Mouse (Mus musculus): ENCODE results near the gene Ap1b1. TPM values are rescaled to one million over a fixed set of nuclear protein-coding genes. Genes with fewer than 3 reads are reported as not detected.
A peak's percentile ranks its signal among the peaks of the same experiment; 100 is the strongest.

Gene Ap1b1
- polyA plus RNA-seq, 1 experiment from 2014 or later = 87.2 TPM

GRCm38 (mm10) chr11:5058783-5059182, 72.2 kb downstream of the Ap1b1 start:
- no peak overlapping the region for H3K27ac ChIP-seq
- H3K4me3 ChIP-seq (replicated peaks) = no peak overlapping the region; the same call in 1 of the 2 replicates
- WGBS = 24% methylated on average over 9 of the region's 9 CpGs
- peaks cover 89% of the 10 kb centered on the region for H3K27me3 ChIP-seq
- no peak overlapping the region for H3K4me2 ChIP-seq (replicated peaks)
- no peak overlapping the region for H3K9ac ChIP-seq (replicated peaks)
- H3K4me1 ChIP-seq (replicated peaks) = peaks cover 74% of the 10 kb centered on the region
- no peaks in the 10 kb centered on the region for H3K9me3 ChIP-seq
- ATAC-seq = no peak
- no peaks in the 10 kb centered on the region; the same call in 1 of the 2 replicates for H3K36me3 ChIP-seq

DNA sequence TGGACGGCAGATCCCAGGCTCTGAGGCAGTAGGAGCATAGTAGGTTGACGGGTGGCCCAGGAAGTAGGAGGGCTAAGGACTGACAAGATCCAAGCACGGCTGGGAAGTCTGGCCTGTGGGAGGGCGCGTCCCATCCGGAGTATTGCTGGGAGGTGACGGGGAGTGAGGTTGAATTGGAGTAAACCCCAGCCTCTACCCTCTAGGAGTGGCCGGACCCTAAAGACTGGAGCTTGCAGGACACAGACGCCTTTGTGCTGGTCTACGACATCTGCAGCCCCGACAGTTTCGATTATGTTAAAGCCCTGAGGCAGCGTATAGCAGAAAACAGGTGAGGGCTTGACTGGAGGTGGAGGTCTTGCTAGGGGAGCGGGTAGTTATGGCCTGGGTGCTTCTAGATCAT, 72.6 kb downstream of the Ap1b1 start:
- Histone ChIP-seq H3K27ac (no peak overlapping the region), H3K9ac (replicated peaks) (no peak overlapping the region), H3K27me3 (peaks cover 93% of the 10 kb centered on the region), H3K4me2 (replicated peaks) (no peak overlapping the region), H3K4me1 (replicated peaks) (peaks cover 79% of the 10 kb centered on the region), H3K4me3 (replicated peaks) (no peak overlapping the region), H3K9me3 (no peaks in the 10 kb centered on the region), H3K36me3 (no peaks in the 10 kb centered on the region; the same call in 1 of the 2 replicates)
- ATAC-seq = no peak
- WGBS = 30% methylated on average over 14 of the region's 14 CpGs

GRCm38 (mm10) chr11:5059704-5060156, 73.1 kb downstream of the Ap1b1 start:
- no peak for ATAC-seq
- 8% methylated on average over 27 of the region's 27 CpGs for WGBS
- H3K4me3 ChIP-seq (replicated peaks) = no peak overlapping the region

GRCm38 (mm10) chr11:5060756-5061412, 74.3 kb downstream of the Ap1b1 start:
- H3K4me1 ChIP-seq (replicated peaks) = peaks cover 83% of the 10 kb centered on the region
- peak overlapping the region; percentile 67 for H3K4me2 ChIP-seq (replicated peaks)
- H3K9me3 ChIP-seq = no peaks in the 10 kb centered on the region
- 51% methylated on average over 28 of the region's 28 CpGs for WGBS
- H3K36me3 ChIP-seq = no peaks in the 10 kb centered on the region; the same call in 1 of the 2 replicates
- H3K4me3 ChIP-seq (replicated peaks) = peak overlapping the region; percentile 36
- H3K27ac ChIP-seq = no peak overlapping the region
- H3K27me3 ChIP-seq = peaks cover 91% of the 10 kb centered on the region
- H3K9ac ChIP-seq (replicated peaks) = peak overlapping the region; percentile 59
- no peak for ATAC-seq

More at GRCm38 (mm10) chr11:5059704-5060156, 73.1 kb downstream of the Ap1b1 start:
- no peaks in the 10 kb centered on the region for H3K9me3 ChIP-seq
- H3K4me2 ChIP-seq (replicated peaks) = no peak overlapping the region
- H3K27ac ChIP-seq = no peak overlapping the region
- no peak overlapping the region for H3K9ac ChIP-seq (replicated peaks)
- H3K36me3 ChIP-seq = no peaks in the 10 kb centered on the region; the same call in 1 of the 2 replicates
- peaks cover 98% of the 10 kb centered on the region for H3K27me3 ChIP-seq
- peaks cover 84% of the 10 kb centered on the region for H3K4me1 ChIP-seq (replicated peaks)

GRCm38 (mm10) chr11:5061413-5062139, 75.0 kb downstream of the Ap1b1 start:
- H3K27me3 ChIP-seq = peaks cover 84% of the 10 kb centered on the region
- no peaks in the 10 kb centered on the region; the same call in 1 of the 2 replicates for H3K36me3 ChIP-seq
- H3K27ac ChIP-seq = no peak overlapping the region
- peaks cover 76% of the 10 kb centered on the region for H3K4me1 ChIP-seq (replicated peaks)
- peak overlapping the region; percentile 59 for H3K9ac ChIP-seq (replicated peaks)
- peak overlapping the region; percentile 67 for H3K4me2 ChIP-seq (replicated peaks)
- ATAC-seq = peak; percentile 9
- 1% methylated on average over 62 of the region's 62 CpGs for WGBS
- H3K4me3 ChIP-seq (replicated peaks) = peak overlapping the region; percentile 36
- H3K9me3 ChIP-seq = no peaks in the 10 kb centered on the region

DNA sequence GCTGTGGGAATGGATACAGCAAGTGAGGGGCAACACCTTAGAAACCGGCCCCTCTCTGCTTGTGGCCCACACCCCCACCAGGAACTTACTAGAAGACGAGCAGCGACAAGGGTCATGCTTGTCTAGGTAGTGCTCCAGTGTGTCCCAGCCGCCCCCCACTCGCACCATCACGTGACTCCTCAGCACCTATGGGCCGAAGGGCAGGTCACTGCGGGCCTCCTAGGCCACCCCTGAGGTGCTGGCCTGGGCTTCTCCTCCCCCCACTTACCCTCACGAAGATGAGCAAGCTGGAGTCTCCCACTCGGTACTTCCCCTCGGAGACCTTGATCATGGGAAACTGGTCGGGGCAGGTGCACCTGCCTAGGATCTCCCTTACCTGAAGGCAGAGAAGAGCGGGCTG, 75.7 kb downstream of the Ap1b1 start:
- 10% methylated on average over 13 of the region's 13 CpGs for WGBS
- ATAC-seq = no peak
- H3K27me3 ChIP-seq = peaks cover 76% of the 10 kb centered on the region
- H3K4me2 ChIP-seq (replicated peaks) = peak overlapping the region; percentile 67
- peak overlapping the region; percentile 36 for H3K4me3 ChIP-seq (replicated peaks)
- H3K36me3 ChIP-seq = no peaks in the 10 kb centered on the region; the same call in 1 of the 2 replicates
- H3K4me1 ChIP-seq (replicated peaks) = peaks cover 69% of the 10 kb centered on the region
- peak overlapping the region; percentile 59 for H3K9ac ChIP-seq (replicated peaks)
- no peak overlapping the region for H3K27ac ChIP-seq
- H3K9me3 ChIP-seq = no peaks in the 10 kb centered on the region

DNA sequence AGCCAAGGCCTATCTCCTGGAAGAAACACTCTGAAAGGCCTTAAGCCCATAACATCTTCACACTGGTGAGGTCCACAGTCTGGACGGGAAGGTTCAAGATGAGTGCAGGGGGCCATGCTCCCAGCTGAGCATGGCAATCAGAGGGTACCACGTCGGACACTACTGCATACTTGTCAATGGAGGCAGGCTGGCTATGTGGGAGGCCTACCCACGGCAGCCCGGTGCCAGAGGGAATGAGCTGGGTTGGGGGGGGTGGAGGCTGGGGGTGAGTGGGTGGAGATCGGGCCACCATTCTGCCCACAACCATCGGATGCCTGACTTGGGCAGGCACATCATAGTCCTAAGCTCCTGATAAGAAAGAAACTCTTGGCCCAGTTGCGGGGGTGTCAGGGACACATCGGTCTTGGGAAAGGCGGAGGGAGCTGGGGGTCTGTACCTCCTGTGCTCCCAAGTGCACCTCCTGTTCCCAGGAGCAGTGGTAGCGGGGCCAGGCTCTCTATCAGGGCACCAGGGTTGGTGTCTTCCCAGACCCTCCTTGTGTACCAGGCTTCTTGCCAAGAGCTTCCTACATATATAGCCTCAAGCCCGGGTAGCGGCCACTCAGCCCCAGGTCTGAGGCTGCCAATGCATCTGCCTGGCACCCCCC, 76.4 kb downstream of the Ap1b1 start:
- peak overlapping the region; percentile 86 for H3K4me2 ChIP-seq (replicated peaks)
- no peak for ATAC-seq
- no peaks in the 10 kb centered on the region for H3K9me3 ChIP-seq
- peaks cover 3% of the 10 kb centered on the region for H3K36me3 ChIP-seq
- H3K27ac ChIP-seq = no peak overlapping the region
- H3K27me3 ChIP-seq = peaks cover 70% of the 10 kb centered on the region
- peak overlapping the region; percentile 69 for H3K4me3 ChIP-seq (replicated peaks)
- peaks cover 62% of the 10 kb centered on the region for H3K4me1 ChIP-seq (replicated peaks)
- H3K9ac ChIP-seq (replicated peaks) = no peak overlapping the region
- 62% methylated on average over 13 of the region's 13 CpGs for WGBS

DNA sequence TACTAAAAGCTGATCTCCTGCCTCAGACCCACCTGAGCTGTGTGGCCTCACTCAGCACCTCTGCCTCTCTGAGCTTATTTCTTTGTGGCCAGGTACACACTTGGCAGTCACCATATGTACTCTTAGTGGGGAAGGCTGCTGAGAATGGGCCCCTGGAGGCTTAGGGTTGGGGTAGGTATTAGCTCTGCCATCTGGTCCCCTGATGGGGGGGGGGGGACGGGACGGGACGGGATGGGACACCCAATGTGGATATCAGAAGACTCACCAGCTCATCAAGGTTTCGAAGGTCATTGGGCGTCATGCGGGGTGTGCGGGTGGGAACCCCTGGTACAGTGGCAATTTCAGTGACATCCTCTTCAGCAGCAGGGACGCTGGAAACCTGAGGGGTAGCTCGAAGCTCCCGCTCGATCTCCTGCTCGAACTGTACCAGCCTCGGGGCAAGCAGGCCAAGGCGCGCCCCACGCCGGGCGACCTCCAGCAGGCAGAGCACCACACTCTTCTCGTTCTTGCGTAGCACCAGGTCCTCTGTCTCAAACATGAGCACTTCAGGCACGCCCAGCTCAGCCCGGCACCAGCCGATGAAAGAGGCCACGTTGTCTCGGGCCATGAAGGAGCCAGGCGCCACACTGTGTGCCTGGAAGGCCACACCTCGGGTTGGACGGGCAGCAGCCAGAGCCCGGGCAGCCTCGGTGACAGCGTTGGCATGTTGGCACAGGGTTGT, 77.1 kb downstream of the Ap1b1 start:
- Histone ChIP-seq H3K4me1 (replicated peaks) (peaks cover 57% of the 10 kb centered on the region), H3K27me3 (peaks cover 62% of the 10 kb centered on the region), H3K9me3 (no peaks in the 10 kb centered on the region), H3K36me3 (peaks cover 10% of the 10 kb centered on the region), H3K27ac (no peak overlapping the region), H3K4me3 (replicated peaks) (peak overlapping the region; percentile 69), H3K9ac (replicated peaks) (peak overlapping the region; percentile 80), H3K4me2 (replicated peaks) (peak overlapping the region; percentile 86)
- WGBS = 57% methylated on average over 29 of the region's 31 CpGs
- no peak for ATAC-seq

DNA sequence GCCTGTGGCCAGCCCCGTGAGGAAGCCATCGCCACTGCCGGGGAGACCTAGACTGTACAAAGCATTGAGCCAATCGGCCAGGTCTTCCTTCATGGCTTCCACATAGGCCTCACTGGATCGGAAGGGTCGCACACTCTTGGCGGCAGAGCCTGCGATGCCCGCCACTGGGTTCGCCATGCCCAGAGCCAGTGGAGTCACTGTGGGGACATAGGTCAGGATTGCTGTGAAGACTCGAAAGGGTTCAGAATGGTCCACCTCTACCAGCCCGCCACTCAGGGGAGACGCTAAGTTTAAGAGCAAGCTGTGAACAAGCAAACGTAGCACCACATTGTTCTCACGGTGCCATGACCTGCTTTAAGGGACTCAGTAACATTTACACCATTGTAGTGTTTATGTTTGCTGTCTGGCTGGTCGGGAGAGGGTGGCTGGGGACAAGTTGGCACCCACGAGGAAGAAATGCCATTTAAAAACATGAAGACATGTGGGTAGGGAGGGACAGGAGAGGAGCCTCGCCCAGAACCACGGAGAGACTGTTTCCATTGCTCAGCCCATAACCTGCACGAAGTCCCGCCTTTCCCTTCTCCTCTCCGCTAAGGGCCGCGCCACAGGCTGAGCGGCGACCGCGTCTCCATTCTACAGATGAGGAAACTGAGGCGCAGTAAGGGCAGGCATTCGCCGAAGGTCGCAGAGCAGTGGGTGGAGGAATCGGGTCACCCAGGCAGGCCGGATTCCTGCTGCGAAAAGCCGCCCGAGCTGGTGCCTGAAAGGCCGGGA, 77.8 kb downstream of the Ap1b1 start:
- Histone ChIP-seq H3K4me3 (replicated peaks) (peak overlapping the region; percentile 69), H3K4me2 (replicated peaks) (peak overlapping the region; percentile 86), H3K27me3 (peaks cover 55% of the 10 kb centered on the region), H3K36me3 (peaks cover 18% of the 10 kb centered on the region), H3K9me3 (no peaks in the 10 kb centered on the region), H3K9ac (replicated peaks) (peak overlapping the region; percentile 80), H3K4me1 (replicated peaks) (peaks cover 53% of the 10 kb centered on the region), H3K27ac (no peak overlapping the region)
- ATAC-seq = peak; percentile 16; the same call in 1 of the 2 replicates
- WGBS = 19% methylated on average over 38 of the region's 38 CpGs

DNA sequence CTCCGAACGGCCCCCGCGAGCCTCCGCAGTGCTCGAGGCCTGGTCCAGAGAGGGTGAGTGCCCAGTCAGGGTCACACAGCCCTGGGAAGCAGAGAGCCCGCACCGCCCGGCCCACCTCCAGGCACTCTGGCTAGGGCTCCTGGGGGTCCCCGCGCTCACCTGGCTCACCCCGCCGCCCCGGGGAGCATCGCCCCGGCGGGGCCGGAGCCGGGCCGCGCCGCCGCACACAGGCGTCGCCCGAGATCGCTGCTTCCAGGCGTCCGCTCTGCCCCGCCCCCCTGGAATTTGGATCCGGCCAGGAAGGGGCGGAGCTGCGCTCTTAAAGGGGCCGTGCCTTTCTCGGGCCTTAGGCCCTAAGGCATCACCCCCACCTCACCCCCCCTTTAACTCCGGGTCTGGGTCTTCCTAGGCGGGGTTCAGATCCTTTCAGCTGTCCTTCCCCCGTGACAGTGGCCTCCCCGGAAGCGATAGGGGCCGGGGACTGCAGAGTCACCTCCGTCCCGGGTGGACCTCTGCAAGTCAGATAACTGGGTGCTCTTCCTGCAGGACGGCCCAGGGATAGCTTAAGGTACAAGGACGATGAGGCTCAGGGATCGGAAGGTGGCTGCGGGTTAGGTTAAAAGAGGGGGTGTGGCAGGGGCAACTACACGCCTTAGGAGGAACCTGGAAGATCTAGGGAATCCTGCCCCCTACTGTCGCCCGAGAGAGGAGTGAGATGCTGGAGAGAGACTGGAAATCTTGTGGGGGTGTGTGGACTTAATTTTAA, 78.6 kb downstream of the Ap1b1 start, which contains the start of gene Gas2l1:
TSS of gene Gas2l1 (minus strand) at position 272 of the 766 bp plus-strand sequence.
- Histone ChIP-seq H3K36me3 (peaks cover 23% of the 10 kb centered on the region), H3K27ac (no peak within 1 kb of the TSS; the same call in 1 of the 2 replicates), H3K4me2 (replicated peaks) (peak within 1 kb of the TSS; percentile 86), H3K4me1 (replicated peaks) (peaks cover 48% of the 10 kb centered on the region), H3K9me3 (no peaks in the 10 kb centered on the region), H3K4me3 (replicated peaks) (peak within 1 kb of the TSS; percentile 69), H3K27me3 (peaks cover 47% of the 10 kb centered on the region), H3K9ac (replicated peaks) (peak within 1 kb of the TSS; percentile 80)
- peak; percentile 84 for ATAC-seq
- WGBS = under 1% methylated on average over 46 of the region's 50 CpGs
